Mouse (Mus musculus) heart, adult 2 months (tissue): ENCODE data around the gene Selenbp2. TPM values are rescaled to one million over a fixed set of nuclear protein-coding genes. Genes with fewer than 3 reads are reported as not detected.
"Not testable (repeated sequence)": the region's sequence is repeated elsewhere in the genome, so short reads cannot be mapped to it uniquely, and the experiment has no call there.

ENCODE experiments used
- DNase-seq, 2 experiments: peaks; one replicate each; pipeline ENCODE4 v3.0.0; 2021
- H3K27ac ChIP-seq: fragments of 200-600 bp; 2 replicates; pipeline ENCODE4 v1.8.1; 2022
- H3K27me3 ChIP-seq: fragments of 200-500 bp; 2 replicates; pipeline ENCODE4 v1.6.1; 2012; ENCODE audit warnings: mild to moderate bottlenecking, low read length, inconsistent platforms, mixed read lengths; ENCODE audit not compliant: control insufficient read depth, insufficient read depth
- H3K36me3 ChIP-seq: fragments of 200-500 bp; 2 replicates; pipeline ENCODE4 v1.6.1; 2012; ENCODE audit warnings: low read length, inconsistent platforms; ENCODE audit not compliant: control insufficient read depth, insufficient read depth
- H3K4me1 ChIP-seq: fragments of 200-500 bp; 2 replicates; pipeline ENCODE4 v1.6.1; 2011; ENCODE audit warnings: low read length; ENCODE audit not compliant: control insufficient read depth, insufficient read depth
- H3K4me3 ChIP-seq: fragments of 200-600 bp; 2 replicates; pipeline ENCODE4 v1.8.1; 2022
- H3K79me2 ChIP-seq: fragments of 200-500 bp; replicated peaks from 2 replicates; pipeline ENCODE4 v1.6.1; 2012; ENCODE audit warnings: mild to moderate bottlenecking, inconsistent platforms, low read length, moderate library complexity, mixed read lengths; ENCODE audit not compliant: control insufficient read depth, insufficient read depth
- H3K9ac ChIP-seq: fragments of 200-500 bp; 2 replicates; pipeline ENCODE4 v1.6.1; 2012; ENCODE audit warnings: low read depth, mild to moderate bottlenecking, control low read depth, inconsistent platforms, low read length, mixed read lengths
- CTCF ChIP-seq: fragments of 200-600 bp; IDR thresholded peaks from 2 replicates; pipeline ENCODE4 v1.8.1; 2022; ENCODE audit warnings: antibody characterized with exemption, mild to moderate bottlenecking, moderate library complexity
- EP300 ChIP-seq: fragments of 200-500 bp; IDR thresholded peaks from 2 replicates; pipeline ENCODE4 v1.6.1; 2011; ENCODE audit warnings: low read depth, low read length, control low read depth; ENCODE audit not compliant: insufficient read depth
- WGBS: fragments of 180-500 bp; shearing (Covaris S2); methylation state at CpG from one replicate; pipeline ENCODE4 v1.1.7; 2018; 5-methylcytosine and 5-hydroxymethylcytosine counted together
- intact Hi-C: fragments of 180-260 bp; cut with DNase I; formaldehyde crosslinking; loops from one replicate; pipeline ENCODE4 v1.15.1; 2025
- polyA plus RNA-seq: library from polyadenylated mRNA; depleted of rRNA; stranded (reverse); fragments of >200 nt; gene quantifications from 2 replicates; pipeline ENCODE4 v1.2.3, GENCODE M21; 2012
- total RNA-seq, 2 experiments: library from RNA; stranded (reverse); gene quantifications; 2 replicates each; pipeline ENCODE4 v1.2.3; 2021

The Selenbp2 gene
- total and polyA plus RNA-seq, 3 experiments: 4.1 to 19.0 (median 12.4) TPM

DNA sequence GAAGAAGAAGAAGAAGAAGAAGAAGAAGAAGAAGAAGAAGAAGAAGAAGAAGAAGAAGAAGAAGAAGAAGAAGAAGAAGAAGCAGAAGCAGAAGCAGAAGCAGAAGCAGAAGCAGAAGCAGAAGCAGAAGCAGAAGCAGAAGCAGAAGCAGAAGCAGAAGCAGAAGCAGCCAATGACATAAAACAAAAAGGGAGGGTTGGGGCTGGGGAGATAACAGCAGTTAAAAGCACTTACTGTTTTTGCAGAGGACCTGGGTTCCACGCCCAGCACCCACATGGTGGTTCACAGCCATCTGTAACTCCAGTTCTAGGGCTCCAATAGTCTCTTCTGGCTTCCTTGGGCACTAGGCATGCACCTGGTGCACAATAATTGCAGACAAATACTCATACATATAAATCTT lies 4.2 kb upstream of the Selenbp2 start:
- DNase-seq, H3K9ac ChIP-seq, H3K27ac ChIP-seq, H3K79me2 ChIP-seq, H3K4me3 ChIP-seq, intact Hi-C loops, H3K36me3 ChIP-seq, H3K27me3 ChIP-seq, H3K4me1 ChIP-seq: not testable (repeated sequence)
- 70% methylated on average over 1 of the region's 1 CpGs for WGBS

DNA sequence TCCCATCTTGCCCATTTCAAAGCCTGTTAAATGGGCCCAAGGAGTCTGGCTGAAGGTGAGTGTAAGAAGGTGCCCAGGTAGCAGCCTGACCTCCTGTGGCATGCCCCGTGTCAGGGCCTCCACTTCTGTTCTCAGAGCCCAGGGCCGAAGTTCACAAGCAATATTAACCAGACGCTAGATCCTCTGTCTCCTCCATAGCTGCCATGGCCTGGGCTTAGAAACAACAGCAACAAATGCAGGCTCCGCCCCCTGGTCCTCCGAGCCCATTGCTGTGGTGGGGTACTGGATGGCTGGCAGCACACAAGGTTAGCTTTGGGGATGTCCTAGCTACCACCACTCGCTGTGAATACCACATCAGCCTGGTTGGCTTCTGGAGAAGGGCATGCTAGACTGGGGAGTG lies 3.2 kb upstream of the Selenbp2 start:
- not testable (repeated sequence) for H3K36me3 ChIP-seq, DNase-seq, H3K27me3 ChIP-seq, H3K27ac ChIP-seq, H3K9ac ChIP-seq, H3K79me2 ChIP-seq, H3K4me1 ChIP-seq, H3K4me3 ChIP-seq
- intact Hi-C loops: loop anchor here (5.0 kb wide), 1 partner anchor 242 kb away; the partner anchor contains the start of gene Selenbp1
- WGBS: 66% methylated on average over 6 of the region's 6 CpGs

DNA sequence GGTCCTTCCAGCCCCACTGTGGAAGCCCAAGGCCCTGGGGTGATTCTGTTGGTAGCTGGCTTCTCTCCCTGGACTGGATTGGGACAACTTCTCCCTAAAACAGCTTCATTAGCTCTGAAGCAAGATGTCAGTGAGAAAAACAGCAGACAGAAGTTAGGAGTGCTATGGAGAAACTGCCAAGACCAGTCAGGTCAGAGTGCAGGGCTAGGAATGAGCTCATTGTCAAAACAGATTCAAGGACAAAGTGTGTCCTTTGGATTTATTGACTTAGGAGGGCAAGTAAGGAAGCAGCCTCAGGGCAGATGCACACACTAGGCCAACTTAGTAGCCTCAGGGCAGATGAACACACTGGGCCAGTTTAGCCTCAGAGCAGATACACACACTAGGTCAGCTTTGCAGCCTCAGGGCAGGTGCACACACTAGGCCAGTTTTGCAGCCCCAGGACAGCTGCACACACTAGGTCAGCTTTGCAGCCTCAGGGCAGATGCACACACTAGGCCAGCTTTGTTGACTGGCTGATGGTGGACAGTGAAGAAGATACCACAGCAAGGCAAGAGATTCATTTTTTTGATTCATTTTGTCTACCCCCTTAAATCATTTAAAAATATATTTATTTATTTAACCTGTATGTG lies 2.6 kb upstream of the Selenbp2 start:
- Histone ChIP-seq H3K27ac (no peak overlapping the region), H3K4me3 (no peak overlapping the region), H3K9ac (no peak overlapping the region), H3K4me1 (no peaks in the 10 kb centered on the region), H3K36me3 (no peaks in the 10 kb centered on the region), H3K27me3 (no peaks in the 10 kb centered on the region), H3K79me2 (no peaks in the 10 kb centered on the region)
- DNase-seq: no peak
- intact Hi-C loops: loop anchor here (5.0 kb wide), 1 partner anchor 242 kb away; the partner anchor contains the start of gene Selenbp1
- TF ChIP-seq CTCF (no peak), EP300 (no peak)

DNA sequence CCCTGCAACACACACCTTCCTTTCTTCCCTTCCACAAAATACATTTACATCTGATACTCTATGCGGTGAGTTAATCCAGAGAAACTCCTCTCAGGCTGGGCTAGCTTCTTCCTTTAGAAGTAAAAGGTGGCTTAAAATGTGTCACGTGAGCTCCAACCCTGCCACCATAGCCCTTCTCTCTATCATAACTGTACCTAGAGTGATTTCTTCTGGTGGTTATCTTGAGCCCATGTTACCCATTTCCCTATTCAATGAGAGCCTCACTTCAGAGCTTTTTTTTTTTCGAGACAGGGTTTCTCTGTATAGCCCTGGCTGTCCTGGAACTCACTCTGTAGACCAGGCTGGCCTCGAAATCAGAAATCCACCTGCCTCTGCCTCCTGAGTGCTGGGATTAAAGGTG lies 1.7 kb upstream of the Selenbp2 start:
- intact Hi-C loops: loop anchor here (5.0 kb wide), 1 partner anchor 241 kb away; the partner anchor contains the start of gene Selenbp1
- DNase-seq, H3K4me3 ChIP-seq, H3K9ac ChIP-seq, H3K36me3 ChIP-seq, H3K27ac ChIP-seq, H3K4me1 ChIP-seq, H3K79me2 ChIP-seq, H3K27me3 ChIP-seq: not testable (repeated sequence)
- 85% methylated on average over 4 of the region's 4 CpGs for WGBS

DNA sequence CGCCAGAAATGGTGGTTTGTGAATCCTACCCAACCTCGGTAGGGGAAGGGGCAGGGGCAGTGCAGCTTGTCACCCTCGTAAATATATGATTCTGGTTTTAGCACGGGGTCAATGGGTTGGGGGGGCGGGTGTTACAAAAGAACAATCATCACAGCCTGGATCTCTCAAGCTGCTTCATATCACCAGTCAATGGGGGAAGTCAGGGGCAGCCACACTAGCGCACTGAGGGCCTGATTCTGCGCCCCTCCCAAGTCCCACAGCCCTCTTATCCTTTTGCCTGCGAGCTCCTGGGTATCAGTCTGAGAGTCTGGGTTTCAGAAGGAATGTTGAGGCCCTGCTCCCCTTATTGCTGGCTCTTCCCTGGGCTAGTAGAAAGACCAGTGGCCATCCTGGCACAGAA lies 518 bp downstream of the Selenbp2 start:
- DNase-seq, H3K36me3 ChIP-seq, H3K4me3 ChIP-seq, H3K27ac ChIP-seq, H3K4me1 ChIP-seq, H3K79me2 ChIP-seq, H3K9ac ChIP-seq, H3K27me3 ChIP-seq: not testable (repeated sequence)
- intact Hi-C loops: loop anchor here (5.0 kb wide), 1 partner anchor 238 kb away; the partner anchor contains the start of gene Selenbp1
- 54% methylated on average over 5 of the region's 8 CpGs for WGBS

DNA sequence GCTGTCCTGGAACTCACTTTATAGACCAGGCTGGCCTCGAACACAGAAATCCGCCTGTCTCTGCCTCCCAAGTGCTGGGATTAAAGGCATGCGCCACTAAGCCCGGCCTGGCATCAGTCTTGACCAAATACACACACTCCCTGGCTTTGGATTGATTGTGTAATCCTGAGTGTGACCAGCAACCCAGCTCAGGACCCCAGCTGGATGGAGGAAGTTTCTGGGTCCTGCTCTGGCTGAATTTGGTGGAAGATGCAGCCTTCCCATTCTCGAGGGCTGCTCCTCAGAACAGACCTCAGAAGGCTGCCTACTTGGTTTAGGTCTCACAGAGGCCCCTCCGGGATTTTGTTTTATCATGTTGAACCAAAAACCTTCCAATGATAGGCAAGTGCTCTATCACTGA lies 2.2 kb downstream of the Selenbp2 start:
- 73% methylated on average over 6 of the region's 6 CpGs for WGBS
- not testable (repeated sequence) for DNase-seq

DNA sequence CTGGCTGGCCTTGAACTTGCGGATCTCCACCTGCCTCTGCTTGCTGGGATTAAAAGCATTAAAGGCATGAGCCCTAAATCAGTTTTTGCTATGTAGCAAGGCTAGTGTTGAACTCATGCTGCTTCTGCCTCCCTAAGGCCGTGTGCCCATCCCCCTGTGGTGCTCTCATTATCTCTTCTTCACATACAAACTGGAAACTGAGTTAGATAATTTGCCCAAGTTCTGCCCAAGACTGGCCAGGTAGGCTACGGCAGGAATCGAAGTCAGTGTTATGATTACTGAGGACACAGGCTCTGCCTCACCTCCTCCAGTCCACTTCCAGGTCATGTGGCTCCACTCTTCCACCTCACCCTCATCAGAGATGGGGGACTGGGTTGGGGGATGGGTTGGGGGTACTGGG lies 2.9 kb downstream of the Selenbp2 start:
- H3K79me2 ChIP-seq, H3K9ac ChIP-seq, H3K27ac ChIP-seq, H3K4me3 ChIP-seq, DNase-seq, H3K4me1 ChIP-seq, intact Hi-C loops, H3K27me3 ChIP-seq, H3K36me3 ChIP-seq: not testable (repeated sequence)
- WGBS: 86% methylated on average over 4 of the region's 4 CpGs

More for the DNA sequence above, 2.2 kb downstream of the Selenbp2 start:
- H3K36me3 ChIP-seq, intact Hi-C loops, H3K4me3 ChIP-seq, H3K4me1 ChIP-seq, H3K9ac ChIP-seq, H3K79me2 ChIP-seq, H3K27me3 ChIP-seq, H3K27ac ChIP-seq: not testable (repeated sequence)

DNA sequence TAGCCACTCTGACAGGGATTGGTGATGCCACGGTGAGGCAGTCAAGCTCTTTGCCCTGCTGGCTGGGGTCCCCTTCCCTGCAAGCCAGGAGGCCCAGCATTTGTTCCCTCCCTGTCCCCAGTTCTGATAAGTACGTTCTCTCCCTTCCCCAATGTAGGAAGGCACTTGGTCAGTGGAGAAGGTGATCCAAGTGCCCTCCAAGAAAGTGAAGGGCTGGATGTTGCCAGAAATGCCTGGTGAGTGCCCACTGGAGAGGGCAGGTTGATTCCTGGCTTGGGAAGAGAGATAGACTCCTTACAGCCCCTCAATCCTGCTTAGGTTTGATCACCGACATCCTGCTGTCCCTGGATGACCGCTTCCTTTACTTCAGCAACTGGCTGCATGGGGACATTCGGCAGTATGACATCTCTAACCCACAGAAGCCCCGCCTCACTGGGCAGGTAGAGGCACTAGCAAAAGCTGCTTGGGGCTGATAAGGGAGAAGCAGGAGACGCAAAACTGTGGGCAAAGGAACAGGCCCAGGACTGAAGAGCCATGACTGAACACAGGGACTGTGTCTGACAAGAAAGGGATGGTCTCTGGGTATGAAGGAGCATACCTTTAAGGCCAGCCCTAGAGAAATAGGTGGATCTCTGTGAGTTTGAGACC lies 8.9 kb downstream of the Selenbp2 start:
- H3K4me1 ChIP-seq: not testable (repeated sequence)

More for the DNA sequence above, 8.9 kb downstream of the Selenbp2 start:
- H3K36me3 ChIP-seq, DNase-seq, H3K79me2 ChIP-seq, intact Hi-C loops, H3K4me3 ChIP-seq, H3K27ac ChIP-seq, H3K9ac ChIP-seq, H3K27me3 ChIP-seq: not testable (repeated sequence)
- WGBS: 71% methylated on average over 7 of the region's 7 CpGs
